Mouse (Mus musculus) bone marrow macrophage, adult 2 months (primary cell): ENCODE results near the gene Galnt3. TPM values are rescaled to one million over a fixed set of nuclear protein-coding genes. Genes with fewer than 3 reads are reported as not detected.

Experiments
- H3K27ac ChIP-seq: 2 replicates; pipeline ENCODE4 v1.5.1; 2012; ENCODE audit warnings: low read depth, low read length; ENCODE audit not compliant: insufficient read depth
- H3K4me1 ChIP-seq: 2 replicates; pipeline ENCODE4 v1.6.1; 2012; ENCODE audit warnings: low read length; ENCODE audit not compliant: control insufficient read depth, insufficient read depth
- H3K4me3 ChIP-seq: 2 replicates; pipeline ENCODE4 v1.5.1; 2012; ENCODE audit warnings: mild to moderate bottlenecking, low read length, moderate library complexity; ENCODE audit not compliant: insufficient read depth
- CTCF ChIP-seq: IDR thresholded peaks from 2 replicates; pipeline ENCODE4 v1.5.1; 2012; ENCODE audit warnings: low read depth, mild to moderate bottlenecking, low read length, moderate library complexity
- POLR2A ChIP-seq: IDR thresholded peaks from 2 replicates; pipeline ENCODE4 v1.6.1; 2012; ENCODE audit warnings: mild to moderate bottlenecking, low read depth, low read length, borderline replicate concordance
- polyA plus RNA-seq: library from polyadenylated mRNA; stranded (reverse); fragments of >200 nt; gene quantifications from 2 replicates; pipeline ENCODE4 v1.2.4, GENCODE M21; 2012; ENCODE audit not compliant: missing spikeins, insufficient read depth, insufficient read length

Galnt3 gene
- 0.31 and 0.87 TPM in 2 replicates for polyA plus RNA-seq

DNA sequence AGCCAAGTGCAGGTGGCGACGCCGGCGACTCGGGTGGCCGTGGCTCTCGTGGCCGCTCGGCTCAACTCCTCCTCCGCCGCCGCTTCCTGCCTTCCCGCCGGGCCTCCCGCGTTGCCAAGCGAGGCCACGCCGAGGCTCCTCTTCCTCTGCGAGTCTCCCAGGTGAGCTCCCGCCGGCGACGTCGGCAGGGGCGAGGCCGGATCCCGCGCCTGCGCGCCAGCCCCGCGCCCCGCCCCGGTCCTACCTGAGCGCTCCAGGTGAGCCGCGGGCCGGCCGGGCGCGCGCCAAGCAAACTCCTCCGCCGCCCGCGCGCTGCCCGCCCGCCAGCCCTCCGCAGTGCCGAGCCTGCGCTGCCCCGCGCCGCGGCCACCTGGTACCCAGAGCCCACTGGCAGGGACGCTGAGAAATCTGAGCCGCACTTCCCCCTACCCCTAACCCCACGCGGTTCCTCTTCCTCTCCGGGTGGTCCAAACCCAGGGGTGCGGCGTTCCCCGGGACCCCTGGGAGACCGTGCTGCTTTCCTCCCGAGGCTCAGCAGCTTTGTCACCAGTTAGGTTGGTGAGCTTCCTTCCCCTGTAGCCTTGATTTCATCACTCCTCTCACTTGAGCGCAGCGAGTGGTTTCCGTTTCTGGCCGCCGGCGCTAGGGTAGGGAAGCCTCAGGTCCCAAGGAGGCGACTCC, at the start of gene Galnt3:
Gene Galnt3 (minus strand): TSS at position 404 of the 681 bp plus-strand sequence.
- H3K27ac ChIP-seq = peak within 1 kb of the TSS; percentile 26; the same call in 1 of the 2 replicates

DNA sequence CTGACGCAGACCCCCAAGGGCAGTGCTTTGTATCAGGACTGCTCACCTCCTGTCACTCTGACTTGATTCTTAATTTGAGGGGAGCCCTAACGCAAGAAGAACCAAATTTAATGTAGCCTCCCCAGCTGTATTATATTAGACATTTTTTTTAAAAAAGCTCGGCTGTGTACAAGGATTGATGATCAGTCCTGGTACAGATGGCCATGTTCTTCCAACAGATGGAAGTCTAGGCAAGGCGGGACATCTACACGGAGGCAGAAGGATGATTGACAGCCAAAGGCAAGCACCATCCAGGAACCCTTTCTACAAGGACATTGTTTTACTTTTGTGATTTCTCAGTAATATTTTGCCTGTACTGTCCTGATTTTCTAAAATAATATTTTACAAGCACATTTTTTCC, 48.3 kb upstream of the Galnt3 start:
- TF ChIP-seq CTCF = no peak
- no peak overlapping the region for H3K4me3 ChIP-seq
- H3K4me1 ChIP-seq = peaks cover 8% of the 10 kb centered on the region

More for the DNA sequence above, at the start of gene Galnt3:
- Histone ChIP-seq H3K4me3 (peak within 1 kb of the TSS; percentile 82), H3K4me1 (peaks cover 2% of the 10 kb centered on the region; the same call in 1 of the 2 replicates)
- TF ChIP-seq POLR2A (no peak), CTCF (no peak)

DNA sequence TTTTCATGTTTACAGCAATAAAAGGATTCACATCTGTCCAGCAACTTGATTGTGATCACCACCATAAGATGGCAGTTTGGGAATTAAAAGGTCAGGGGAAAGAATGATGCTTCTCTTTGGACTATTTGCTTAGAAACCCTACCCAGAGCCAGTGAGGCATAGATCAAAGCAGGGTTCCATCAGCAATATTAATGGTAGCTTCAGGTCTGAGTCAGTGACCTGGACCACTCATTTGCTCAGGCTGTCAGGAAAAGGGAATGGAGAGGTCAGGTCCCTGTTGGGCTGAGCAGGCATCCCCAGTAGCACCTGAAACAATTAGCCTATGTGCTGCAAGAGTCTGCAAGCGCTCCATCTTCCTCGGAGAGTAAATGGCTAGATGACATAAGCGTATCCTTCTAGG, 46.8 kb upstream of the Galnt3 start:
- Histone ChIP-seq H3K4me3 (no peak overlapping the region), H3K27ac (no peak overlapping the region), H3K4me1 (peaks cover 8% of the 10 kb centered on the region)
- TF ChIP-seq CTCF (no peak), POLR2A (no peak)

More for the DNA sequence above, 48.3 kb upstream of the Galnt3 start:
- H3K27ac ChIP-seq = no peak overlapping the region

DNA sequence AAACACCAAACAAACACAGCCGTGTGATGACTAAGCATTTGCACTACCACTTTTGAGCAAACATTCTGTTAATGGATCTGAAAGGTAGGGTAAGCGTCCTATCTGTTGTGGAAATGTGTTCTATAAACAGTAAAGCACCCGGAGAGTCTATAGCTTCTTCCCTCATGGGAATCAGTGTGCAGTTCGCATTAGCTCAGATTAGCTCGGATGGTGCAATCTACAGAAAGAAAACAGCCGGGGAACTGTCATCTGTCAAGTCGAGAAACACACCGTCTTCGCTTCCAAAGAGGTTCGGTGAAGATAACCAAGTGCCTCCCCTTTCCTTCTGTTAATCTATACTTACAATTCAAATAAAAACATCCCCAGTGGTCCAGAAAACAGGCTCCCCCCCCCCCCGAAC, 45.9 kb upstream of the Galnt3 start:
- no peak for TF ChIP-seq POLR2A
- H3K4me1 ChIP-seq = peaks cover 8% of the 10 kb centered on the region
- H3K4me3 ChIP-seq = no peak overlapping the region
- H3K27ac ChIP-seq = no peak overlapping the region

DNA sequence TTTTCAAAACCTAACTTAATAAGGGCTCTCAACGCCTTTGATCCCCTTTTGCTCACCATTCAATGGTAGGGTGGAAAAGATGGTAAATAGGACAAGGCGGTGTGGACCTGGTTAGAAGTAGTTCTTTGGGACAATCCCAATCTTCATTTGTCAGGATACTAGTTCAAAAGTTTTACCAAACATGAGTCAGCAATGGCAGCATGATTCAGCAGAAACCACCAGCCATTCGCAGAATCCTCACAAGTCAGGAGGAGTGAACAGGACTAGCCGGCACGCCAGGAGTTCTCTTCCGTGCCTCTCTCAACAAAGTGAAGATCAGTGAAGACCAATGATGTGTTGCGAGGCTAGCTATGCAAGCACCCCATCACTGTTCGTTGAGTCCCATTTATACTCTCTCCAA, 40.2 kb upstream of the Galnt3 start:
- TF ChIP-seq POLR2A = no peak
- TF ChIP-seq CTCF = no peak
- Histone ChIP-seq H3K4me3 (no peak overlapping the region), H3K4me1 (peaks cover 1% of the 10 kb centered on the region), H3K27ac (no peak overlapping the region)

DNA sequence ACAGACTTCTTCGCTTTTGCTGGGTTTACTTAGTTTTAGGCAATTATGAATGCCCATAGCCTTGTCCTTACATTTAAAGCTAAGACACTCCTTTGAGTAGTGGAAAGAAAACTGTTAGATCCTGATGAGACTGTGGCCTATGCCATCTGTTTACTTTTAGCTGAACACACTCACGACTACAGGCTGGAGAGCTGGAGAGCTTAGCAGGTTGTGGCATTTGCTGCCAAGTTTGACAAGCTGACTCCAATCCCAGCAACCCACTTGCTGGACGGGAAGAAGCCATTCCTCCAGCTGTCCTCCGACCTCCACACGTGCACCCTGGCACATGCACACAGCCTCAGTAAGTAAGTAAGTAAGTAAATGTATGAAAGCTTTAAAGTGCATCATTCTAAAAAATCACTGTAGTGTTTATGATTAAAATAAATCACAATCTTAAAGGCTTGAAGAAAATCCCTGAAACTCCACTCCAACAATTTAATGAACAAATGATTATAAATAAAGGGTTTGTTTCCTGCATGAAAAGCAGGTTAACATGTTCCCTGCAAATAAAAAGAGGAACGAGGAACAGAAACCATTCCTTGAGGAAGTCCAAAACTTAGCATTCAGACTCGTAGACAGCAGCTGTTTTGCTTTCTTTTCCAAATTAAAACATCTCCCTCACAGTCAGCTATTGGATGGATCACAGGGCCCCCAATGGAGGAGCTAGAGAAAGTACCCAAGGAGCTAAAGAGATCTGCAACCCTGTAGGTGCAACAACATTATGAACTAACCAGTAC, 33.5 kb upstream of the Galnt3 start:
- no peak for TF ChIP-seq CTCF
- no peak for TF ChIP-seq POLR2A
- Histone ChIP-seq H3K4me1 (peaks cover 10% of the 10 kb centered on the region), H3K4me3 (no peak overlapping the region), H3K27ac (peak overlapping the region; percentile 10; the same call in 1 of the 2 replicates)

DNA sequence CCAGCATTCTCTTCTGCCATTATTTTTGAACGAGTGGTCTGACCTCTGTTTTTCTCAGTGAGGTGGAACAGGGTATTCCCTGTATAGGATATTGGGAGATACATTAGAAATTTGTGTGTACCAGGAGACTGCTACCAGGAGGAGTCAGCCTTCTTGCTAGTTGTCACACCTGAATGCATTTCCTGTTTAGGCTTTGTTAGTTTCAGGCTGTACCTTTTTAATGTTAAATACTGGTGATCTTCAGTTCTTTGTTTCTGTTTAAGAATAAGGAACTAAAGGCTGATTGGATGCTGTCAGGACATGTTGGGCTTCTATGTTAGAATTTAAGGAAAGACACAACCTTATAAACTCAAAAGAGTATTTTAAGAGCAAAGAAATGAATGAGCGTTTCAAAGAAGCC, 26.6 kb upstream of the Galnt3 start:
- Histone ChIP-seq H3K4me1 (no peaks in the 10 kb centered on the region), H3K4me3 (no peak overlapping the region), H3K27ac (no peak overlapping the region)
- TF ChIP-seq POLR2A (no peak), CTCF (no peak)

DNA sequence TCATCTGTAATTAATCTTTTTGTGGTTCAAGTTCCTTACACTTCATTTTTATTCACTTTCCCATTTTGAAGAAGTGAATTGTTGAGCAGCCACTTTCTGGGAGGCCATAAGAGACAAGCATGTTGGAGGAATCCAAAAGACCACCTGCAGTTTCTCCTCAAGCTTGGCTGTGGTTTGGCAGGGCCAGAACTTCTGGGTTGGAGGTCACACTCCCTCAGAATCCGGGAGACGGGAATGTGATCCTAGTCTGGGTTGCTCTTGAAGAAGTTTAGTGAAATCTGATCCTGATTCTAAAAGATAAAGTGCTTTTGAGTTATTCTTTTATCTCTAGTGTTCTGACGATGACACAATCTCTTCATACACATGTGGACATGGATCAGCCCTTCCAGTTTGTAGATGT, 25.7 kb upstream of the Galnt3 start:
- Histone ChIP-seq H3K4me3 (no peak overlapping the region), H3K4me1 (no peaks in the 10 kb centered on the region), H3K27ac (no peak overlapping the region)
- no peak for TF ChIP-seq CTCF
- TF ChIP-seq POLR2A = no peak

DNA sequence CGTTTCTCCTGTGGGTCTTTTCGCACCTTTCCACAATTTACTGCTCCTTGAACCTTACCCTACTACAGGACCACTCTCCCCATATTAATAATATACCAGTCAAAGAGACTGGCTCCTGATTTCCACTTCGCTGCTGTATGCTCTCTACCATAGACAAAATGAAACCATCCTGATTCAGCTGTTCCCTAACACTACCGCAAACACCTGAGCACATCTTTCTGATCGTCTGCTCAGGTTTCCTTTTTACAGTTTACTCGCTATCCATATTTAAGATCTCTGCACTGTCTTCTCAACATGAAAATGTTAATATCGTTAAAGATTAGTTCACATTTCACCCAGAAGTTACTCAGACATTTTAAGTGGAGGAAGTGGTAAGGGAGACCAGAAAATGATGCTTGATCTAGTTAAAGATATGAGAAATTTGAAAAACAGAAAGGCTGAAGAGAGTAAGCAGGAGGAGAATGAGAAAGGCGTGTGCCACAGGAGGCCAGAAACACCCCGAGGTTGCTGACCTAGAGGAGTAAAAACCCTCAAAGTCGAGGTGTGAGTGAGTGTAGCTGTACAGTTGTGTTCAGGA, 23.9 kb upstream of the Galnt3 start:
- H3K4me1 ChIP-seq = peaks cover 13% of the 10 kb centered on the region
- no peak overlapping the region for H3K27ac ChIP-seq
- no peak for TF ChIP-seq CTCF
- no peak for TF ChIP-seq POLR2A
- H3K4me3 ChIP-seq = no peak overlapping the region

DNA sequence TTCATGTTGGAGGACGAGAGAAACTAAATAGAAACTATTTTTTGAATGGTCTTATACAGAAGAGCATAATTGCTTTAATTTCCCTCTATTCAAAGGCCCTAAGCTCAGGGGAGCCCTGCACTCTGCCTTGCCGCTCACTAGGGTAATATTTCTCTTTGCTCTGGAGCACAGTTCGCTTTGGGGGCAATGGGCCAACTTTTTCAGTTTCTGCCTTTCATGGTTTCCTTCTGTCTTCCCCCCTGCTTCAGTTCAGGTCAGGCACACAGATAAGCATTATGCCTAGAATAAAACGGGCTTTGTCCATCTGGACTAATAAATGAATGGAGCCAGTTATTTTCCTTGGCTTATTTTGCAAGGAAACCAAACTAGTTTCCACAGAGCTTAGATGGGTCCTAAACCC, 21.7 kb upstream of the Galnt3 start:
- Histone ChIP-seq H3K4me3 (no peak overlapping the region), H3K4me1 (peaks cover 26% of the 10 kb centered on the region), H3K27ac (no peak overlapping the region)
- TF ChIP-seq CTCF = no peak
- no peak for TF ChIP-seq POLR2A
